Mouse (Mus musculus) hindbrain, postnatal 0 days (tissue): ENCODE data around the gene Pts. TPM values are rescaled to one million over a fixed set of nuclear protein-coding genes. Genes with fewer than 3 reads are reported as not detected.

Experiments
- ATAC-seq: fragments of 200-750 bp; cut with Nextera tagmentation; 2 replicates; pipeline ENCODE4 v1.8.0; 2017; ENCODE audit warnings: mild to moderate bottlenecking, moderate TSS enrichment, moderate library complexity
- DNase-seq: peaks from one replicate; pipeline ENCODE4 v3.0.0-alpha.2; 2015; ENCODE audit warnings: low spot score
- H3K27ac ChIP-seq: fragments of 300-500 bp; sonication (generic); 2 replicates; pipeline ENCODE4 v1.5.1; 2014; ENCODE audit warnings: mild to moderate bottlenecking
- H3K27me3 ChIP-seq: fragments of 300-500 bp; sonication (generic); 2 replicates; pipeline ENCODE4 v1.6.1; 2014; ENCODE audit warnings: low read length, mixed read lengths; ENCODE audit not compliant: insufficient read depth
- H3K36me3 ChIP-seq: fragments of 300-500 bp; sonication (generic); 2 replicates; pipeline ENCODE4 v1.6.1; 2014; ENCODE audit warnings: low read length, mixed read lengths; ENCODE audit not compliant: insufficient read depth
- H3K4me1 ChIP-seq: fragments of 300-500 bp; sonication (generic); 2 replicates; pipeline ENCODE4 v1.6.1; 2014; ENCODE audit warnings: antibody characterized with exemption, low read length, mixed read lengths; ENCODE audit not compliant: insufficient read depth
- H3K4me2 ChIP-seq: fragments of 300-500 bp; sonication (generic); 2 replicates; pipeline ENCODE4 v1.6.1; 2014; ENCODE audit warnings: low read depth, mild to moderate bottlenecking, low read length, moderate library complexity, mixed read lengths
- H3K4me3 ChIP-seq: fragments of 300-500 bp; sonication (generic); 2 replicates; pipeline ENCODE4 v1.5.1; 2014; ENCODE audit warnings: low read length
- H3K9ac ChIP-seq: fragments of 300-500 bp; sonication (generic); replicated peaks from 2 replicates; pipeline ENCODE4 v1.6.1; 2014; ENCODE audit warnings: mild to moderate bottlenecking, low read length, moderate library complexity, mixed read lengths
- H3K9me3 ChIP-seq: fragments of 300-500 bp; sonication (generic); 2 replicates; pipeline ENCODE4 v1.6.1; 2016; ENCODE audit warnings: low read length, mixed read lengths
- CTCF ChIP-seq: IDR thresholded peaks from 2 replicates; pipeline ENCODE4 v1.5.1; 2016; ENCODE audit warnings: antibody characterized with exemption, control low read depth, low read depth
- WGBS: fragments of 180-500 bp; shearing (Covaris S2); extraction: QIAGEN DNeasy Blood & Tissue Kit; methylation state at CpG from one replicate; pipeline ENCODE4 v1.1.7; 2014; 5-methylcytosine and 5-hydroxymethylcytosine counted together
- polyA plus RNA-seq: library from polyadenylated mRNA; unstranded; fragments of >200 nt; fragmentation: Nextera tagmentation; extraction: Ambion mirVana; gene quantifications from 2 replicates; pipeline ENCODE4 v1.2.1, GENCODE M21; 2015
- total RNA-seq: library from RNA; depleted of rRNA; stranded (reverse); fragments of >200 nt; gene quantifications from 2 replicates; pipeline ENCODE4 v1.2.3, GENCODE M21; 2014

The Pts gene
- total and polyA plus RNA-seq, 2 experiments from 2014 or later, result 65.7 to 115 TPM

DNA sequence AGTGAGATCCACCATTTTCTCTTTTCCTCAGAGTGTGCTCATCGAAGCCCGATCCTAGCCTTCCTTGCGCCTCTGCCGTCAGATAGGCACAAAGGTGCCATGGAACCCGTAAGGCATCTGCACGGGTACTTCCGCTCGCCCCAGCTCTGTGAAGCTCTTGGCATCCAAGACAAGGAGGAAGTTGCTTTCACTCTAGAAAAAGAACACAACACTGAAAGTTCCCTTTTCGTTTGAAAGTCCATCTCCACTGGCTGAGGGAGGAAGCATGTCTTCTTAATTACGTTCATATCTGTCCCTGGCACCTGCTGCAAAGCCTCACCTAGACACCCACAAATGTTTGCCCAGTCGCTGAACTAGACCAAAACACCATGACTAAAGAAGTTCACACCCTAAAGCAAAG, 4.8 kb upstream of the Pts start:
- Histone ChIP-seq H3K9me3 (no peaks in the 10 kb centered on the region), H3K4me1 (no peaks in the 10 kb centered on the region), H3K4me3 (no peak overlapping the region), H3K27ac (no peak overlapping the region), H3K27me3 (no peaks in the 10 kb centered on the region), H3K9ac (no peak overlapping the region), H3K4me2 (no peak overlapping the region), H3K36me3 (no peaks in the 10 kb centered on the region)
- 87% methylated on average over 11 of the region's 11 CpGs for WGBS
- DNase-seq (no peak), ATAC-seq (no peak)
- TF ChIP-seq CTCF, result no peak

- DNase-seq (peak; percentile 76), ATAC-seq (no peak)
- no peak overlapping the region for H3K27ac ChIP-seq
- H3K9me3 ChIP-seq, result no peaks in the 10 kb centered on the region
- no peaks in the 10 kb centered on the region for H3K36me3 ChIP-seq
- peaks cover 5% of the 10 kb centered on the region; the same call in 1 of the 2 replicates for H3K4me1 ChIP-seq
- no peak overlapping the region for H3K4me3 ChIP-seq
- TF ChIP-seq CTCF, result peak; percentile 72
- no peaks in the 10 kb centered on the region for H3K27me3 ChIP-seq
- no peak overlapping the region for H3K9ac ChIP-seq
- WGBS, result 18% methylated on average over 2 of the region's 2 CpGs
- H3K4me2 ChIP-seq, result no peak overlapping the region
These were observed 2.4 kb upstream of the Pts start for GRCm38 (mm10) chr9:50530890-50531289.

- Histone ChIP-seq H3K27me3 (no peaks in the 10 kb centered on the region), H3K4me1 (peaks cover 5% of the 10 kb centered on the region; the same call in 1 of the 2 replicates), H3K27ac (peak overlapping the region; percentile 82; the same call in 1 of the 2 replicates), H3K9ac (peak overlapping the region; percentile 65), H3K4me2 (peak overlapping the region; percentile 68), H3K36me3 (no peaks in the 10 kb centered on the region), H3K4me3 (peak overlapping the region; percentile 69), H3K9me3 (no peaks in the 10 kb centered on the region)
- DNase-seq, result peak; percentile 1
- WGBS, result 44% methylated on average over 7 of the region's 7 CpGs
- ATAC-seq, result no peak
- no peak for TF ChIP-seq CTCF
These were observed 664 bp downstream of the Pts start for GRCm38 (mm10) chr9:50527860-50528259.

GRCm38 (mm10) chr9:50525585-50525984, 2.9 kb downstream of the Pts start:
- peaks cover 5% of the 10 kb centered on the region; the same call in 1 of the 2 replicates for H3K4me1 ChIP-seq
- TF ChIP-seq CTCF, result no peak
- H3K4me3 ChIP-seq, result no peak overlapping the region
- no peak for ATAC-seq
- H3K4me2 ChIP-seq, result no peak overlapping the region
- WGBS, result 84% methylated on average over 5 of the region's 5 CpGs
- H3K36me3 ChIP-seq, result no peaks in the 10 kb centered on the region
- no peaks in the 10 kb centered on the region for H3K27me3 ChIP-seq
- H3K9ac ChIP-seq, result no peak overlapping the region
- no peak for DNase-seq
- H3K9me3 ChIP-seq, result no peaks in the 10 kb centered on the region
- H3K27ac ChIP-seq, result no peak overlapping the region

- Histone ChIP-seq H3K36me3 (no peaks in the 10 kb centered on the region), H3K27ac (no peak overlapping the region), H3K9ac (no peak overlapping the region), H3K4me3 (no peak overlapping the region), H3K4me2 (no peak overlapping the region), H3K9me3 (no peaks in the 10 kb centered on the region), H3K4me1 (peaks cover 5% of the 10 kb centered on the region; the same call in 1 of the 2 replicates), H3K27me3 (no peaks in the 10 kb centered on the region)
- TF ChIP-seq CTCF, result no peak
- DNase-seq (no peak), ATAC-seq (no peak)
- 90% methylated on average over 5 of the region's 5 CpGs for WGBS
These were observed 3.6 kb downstream of the Pts start for GRCm38 (mm10) chr9:50524936-50525335.

DNA sequence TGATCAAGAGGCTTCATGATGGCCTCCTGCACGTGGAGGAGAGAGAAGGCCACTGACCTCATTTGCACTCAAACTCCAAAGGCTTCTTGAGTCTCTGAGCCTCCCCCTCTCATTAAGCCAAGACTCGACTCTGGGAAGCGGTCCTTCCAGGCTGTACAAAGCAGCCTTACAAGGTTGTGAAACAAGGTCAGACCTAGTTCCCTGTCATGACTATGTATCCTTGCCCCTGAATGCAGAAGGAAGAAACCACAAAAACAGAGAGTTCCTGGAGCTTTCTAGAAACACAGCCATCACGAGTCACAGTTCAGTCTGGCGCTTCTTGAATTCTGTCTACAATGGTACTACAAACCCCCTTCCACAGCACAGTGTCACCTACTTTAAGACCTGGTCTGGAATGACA, 6.0 kb downstream of the Pts start:
- ATAC-seq (no peak), DNase-seq (no peak)
- no peak for TF ChIP-seq CTCF
- H3K27me3 ChIP-seq, result no peaks in the 10 kb centered on the region
- H3K4me2 ChIP-seq, result no peak overlapping the region
- no peak overlapping the region for H3K9ac ChIP-seq
- no peaks in the 10 kb centered on the region for H3K36me3 ChIP-seq
- no peak overlapping the region for H3K27ac ChIP-seq
- 85% methylated on average over 5 of the region's 5 CpGs for WGBS
- H3K4me1 ChIP-seq, result no peaks in the 10 kb centered on the region
- H3K9me3 ChIP-seq, result no peaks in the 10 kb centered on the region
- H3K4me3 ChIP-seq, result no peak overlapping the region

- no peak for ATAC-seq
- Histone ChIP-seq H3K36me3 (no peaks in the 10 kb centered on the region), H3K27me3 (no peaks in the 10 kb centered on the region), H3K4me3 (no peak overlapping the region), H3K4me1 (no peaks in the 10 kb centered on the region), H3K27ac (no peak overlapping the region), H3K9me3 (no peaks in the 10 kb centered on the region), H3K4me2 (no peak overlapping the region), H3K9ac (no peak overlapping the region)
- DNase-seq, result no peak
- no peak for TF ChIP-seq CTCF
- 70% methylated on average over 2 of the region's 2 CpGs for WGBS
These were observed 7.0 kb downstream of the Pts start for GRCm38 (mm10) chr9:50521562-50521961.
